Mouse (Mus musculus): ENCODE measurements around the gene 4930455H04Rik. TPM values are rescaled to one million over a fixed set of nuclear protein-coding genes. Genes with fewer than 3 reads are reported as not detected.

The 4930455H04Rik gene
- polyA plus RNA-seq, 1 experiment from 2014 or later = not detected

DNA sequence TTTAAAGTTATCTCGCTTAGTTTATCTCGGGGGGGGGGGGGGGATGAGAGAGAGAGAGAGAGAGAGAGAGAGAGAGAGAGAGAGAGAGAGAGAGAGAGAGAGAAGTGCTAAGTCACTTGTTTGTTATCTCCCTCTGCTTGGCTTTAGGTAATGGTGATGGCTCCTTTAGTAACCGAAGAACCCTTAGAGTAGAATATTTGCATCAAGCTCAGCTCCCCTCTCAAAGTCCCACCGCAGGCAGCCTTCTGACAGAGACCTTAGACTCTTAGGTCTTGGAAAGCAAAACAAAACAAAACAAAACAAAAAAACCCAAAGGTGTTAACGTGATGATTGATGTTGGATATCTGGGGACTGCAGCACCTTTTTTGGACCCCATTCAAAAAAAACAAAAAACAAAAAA is 936 bp downstream of the 4930455H04Rik start:
- Histone ChIP-seq H3K9me3 (no peaks in the 10 kb centered on the region), H3K4me2 (replicated peaks) (peak overlapping the region; percentile 75), H3K4me1 (replicated peaks) (0 out of 2 replicates have a peak, but pooled peaks cover 5% of the 10 kb centered on the region), H3K27ac (no peak overlapping the region), H3K4me3 (replicated peaks) (0 out of 2 replicates have a peak overlapping the region, but pooled peaks have one; percentile 36), H3K9ac (no peak overlapping the region), H3K27me3 (replicated peaks) (no peaks in the 10 kb centered on the region), H3K36me3 (no peaks in the 10 kb centered on the region)
- WGBS = 22% methylated on average over 5 of the region's 5 CpGs
- no peak for ATAC-seq

DNA sequence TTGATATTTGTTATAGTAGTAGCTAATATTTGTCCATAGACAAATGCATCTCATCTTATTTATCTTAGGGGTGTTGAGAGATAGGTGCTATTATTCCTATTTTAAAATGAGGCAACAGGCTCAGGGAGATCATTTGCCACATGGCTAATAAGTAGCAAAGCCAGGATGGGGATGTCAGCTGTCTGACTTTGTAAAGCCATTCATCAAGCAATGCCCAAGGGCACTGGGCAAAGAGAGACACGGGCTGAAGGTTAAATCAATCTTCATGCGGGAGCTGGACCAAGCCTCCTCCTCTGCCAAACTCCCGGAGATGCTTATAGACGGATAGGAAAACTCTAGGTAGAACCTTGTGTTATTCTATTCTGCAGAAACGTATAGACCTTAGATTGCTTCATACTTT is 1.7 kb downstream of the 4930455H04Rik start:
- WGBS = 73% methylated on average over 5 of the region's 5 CpGs
- Histone ChIP-seq H3K9me3 (no peaks in the 10 kb centered on the region), H3K27ac (no peak overlapping the region), H3K36me3 (no peaks in the 10 kb centered on the region), H3K9ac (no peak overlapping the region), H3K4me3 (replicated peaks) (no peak overlapping the region), H3K4me1 (replicated peaks) (0 out of 2 replicates have a peak, but pooled peaks cover 5% of the 10 kb centered on the region), H3K27me3 (replicated peaks) (no peaks in the 10 kb centered on the region), H3K4me2 (replicated peaks) (no peak overlapping the region)
- no peak for ATAC-seq

DNA sequence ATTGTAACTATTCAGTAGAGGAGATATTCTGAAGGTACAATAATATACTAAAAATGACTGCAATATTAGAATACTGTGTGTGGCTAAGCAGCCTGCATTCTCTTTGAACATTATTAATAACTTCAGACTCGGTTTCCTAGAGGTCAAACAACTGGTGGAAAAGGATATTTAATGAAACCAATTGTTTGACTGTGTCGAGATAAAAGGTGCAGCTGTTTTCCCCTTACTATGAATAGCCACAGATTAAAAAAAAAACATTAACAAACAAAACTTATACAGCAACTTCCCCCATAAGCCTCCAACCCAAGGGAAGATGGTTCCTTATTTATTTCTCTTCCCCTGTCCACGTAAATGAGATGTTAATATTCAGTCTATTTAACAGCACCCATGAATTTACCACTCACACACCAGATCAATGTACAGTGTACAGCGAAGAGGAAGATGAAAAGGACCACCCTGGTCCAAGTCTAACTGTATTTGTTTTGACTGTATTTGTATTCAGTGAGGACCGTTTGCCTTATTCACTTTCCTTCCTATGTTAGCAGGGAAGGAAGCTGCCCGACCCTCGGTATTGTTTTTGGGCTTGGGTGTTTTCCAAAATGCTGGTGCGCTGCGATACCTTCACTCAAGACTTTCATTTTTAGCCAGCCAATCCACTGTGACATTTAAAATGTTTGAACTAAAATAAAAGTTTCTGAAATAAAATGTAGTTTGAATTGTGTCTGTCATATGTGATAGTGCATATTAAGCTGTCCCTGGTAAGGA is 13.9 kb downstream of the 4930455H04Rik start:
- Histone ChIP-seq H3K4me1 (replicated peaks) (no peaks in the 10 kb centered on the region), H3K4me3 (replicated peaks) (no peak overlapping the region), H3K27ac (no peak overlapping the region), H3K4me2 (replicated peaks) (no peak overlapping the region), H3K36me3 (no peaks in the 10 kb centered on the region), H3K9ac (no peak overlapping the region), H3K27me3 (replicated peaks) (no peaks in the 10 kb centered on the region), H3K9me3 (no peaks in the 10 kb centered on the region)
- no peak for ATAC-seq
- 71% methylated on average over 9 of the region's 9 CpGs for WGBS

DNA sequence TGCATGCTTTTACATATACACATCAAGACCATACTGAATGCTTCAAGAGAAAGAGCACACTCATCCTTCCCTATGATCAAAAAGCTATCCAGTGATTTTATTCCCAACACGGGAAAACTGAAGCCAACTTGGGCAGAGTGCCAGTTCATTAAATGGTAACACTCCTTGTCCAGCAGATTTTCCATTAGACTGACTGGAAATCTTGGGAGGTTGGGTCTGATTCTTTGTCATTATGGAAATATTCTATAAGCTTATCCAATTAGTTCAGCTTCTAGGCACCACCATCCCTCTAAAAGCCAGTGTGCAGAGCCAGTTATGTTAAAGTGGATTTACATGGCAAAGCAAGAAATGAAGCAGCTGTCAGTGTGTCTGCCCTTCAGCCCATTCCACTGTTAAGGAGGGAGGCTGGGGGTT is 17.0 kb downstream of the 4930455H04Rik start:
- H3K4me3 ChIP-seq (replicated peaks) = no peak overlapping the region
- H3K4me2 ChIP-seq (replicated peaks) = no peak overlapping the region
- H3K36me3 ChIP-seq = no peaks in the 10 kb centered on the region
- H3K27ac ChIP-seq = no peak overlapping the region
- H3K27me3 ChIP-seq (replicated peaks) = no peaks in the 10 kb centered on the region
- H3K4me1 ChIP-seq (replicated peaks) = no peaks in the 10 kb centered on the region
- 44% methylated on average over 1 of the region's 1 CpGs for WGBS
- no peaks in the 10 kb centered on the region for H3K9me3 ChIP-seq
- no peak for ATAC-seq
- no peak overlapping the region for H3K9ac ChIP-seq

DNA sequence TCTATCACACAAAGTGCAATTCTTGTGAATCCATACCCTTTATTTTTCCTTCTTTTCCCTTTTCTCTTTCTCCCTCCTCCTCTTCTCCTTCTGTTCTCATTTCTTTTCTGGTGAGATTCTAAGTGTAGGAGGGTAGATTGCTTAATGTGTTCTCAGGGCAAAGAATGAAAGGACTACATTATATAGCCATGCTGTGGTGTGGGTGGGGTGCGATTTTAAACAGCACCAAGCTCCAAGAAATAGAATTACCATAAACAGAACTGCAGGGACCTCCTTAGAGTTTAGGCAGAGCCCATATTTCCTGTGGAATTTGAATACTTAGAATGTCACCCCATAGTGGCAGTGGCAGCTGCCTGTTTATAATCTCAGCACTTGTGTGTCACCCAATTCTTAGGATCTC is 17.7 kb downstream of the 4930455H04Rik start:
- H3K4me1 ChIP-seq (replicated peaks) = no peaks in the 10 kb centered on the region
- WGBS = 66% methylated on average over 1 of the region's 1 CpGs
- no peak for ATAC-seq
- H3K9ac ChIP-seq = no peak overlapping the region
- H3K9me3 ChIP-seq = no peaks in the 10 kb centered on the region
- no peaks in the 10 kb centered on the region for H3K27me3 ChIP-seq (replicated peaks)
- no peaks in the 10 kb centered on the region for H3K36me3 ChIP-seq
- no peak overlapping the region for H3K27ac ChIP-seq
- H3K4me3 ChIP-seq (replicated peaks) = no peak overlapping the region
- no peak overlapping the region for H3K4me2 ChIP-seq (replicated peaks)

DNA sequence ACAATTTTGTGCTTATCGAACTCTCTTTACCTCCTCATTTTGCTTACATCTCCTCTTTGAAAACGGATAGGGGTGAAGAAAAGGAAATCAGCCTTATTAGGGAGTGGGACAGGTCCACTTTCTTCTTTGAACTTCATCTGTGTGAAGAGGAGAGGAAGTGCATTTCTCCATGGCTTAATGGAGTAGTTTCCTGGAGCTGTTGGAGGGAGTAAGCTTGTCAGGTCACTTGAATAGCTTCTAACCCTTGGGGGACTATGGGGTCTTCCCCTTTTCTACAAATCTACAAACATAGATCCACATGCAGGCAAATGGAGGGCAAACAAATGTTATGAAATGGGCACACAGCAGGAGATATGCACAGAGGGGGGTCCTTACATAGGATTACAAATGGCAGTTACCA is 18.4 kb downstream of the 4930455H04Rik start:
- no peaks in the 10 kb centered on the region for H3K9me3 ChIP-seq
- H3K27me3 ChIP-seq (replicated peaks) = no peaks in the 10 kb centered on the region
- no peak overlapping the region for H3K9ac ChIP-seq
- H3K4me3 ChIP-seq (replicated peaks) = no peak overlapping the region
- H3K27ac ChIP-seq = no peak overlapping the region
- no peak overlapping the region for H3K4me2 ChIP-seq (replicated peaks)
- H3K4me1 ChIP-seq (replicated peaks) = no peaks in the 10 kb centered on the region
- no peak for ATAC-seq
- WGBS = 53% methylated on average over 2 of the region's 2 CpGs
- no peaks in the 10 kb centered on the region for H3K36me3 ChIP-seq

DNA sequence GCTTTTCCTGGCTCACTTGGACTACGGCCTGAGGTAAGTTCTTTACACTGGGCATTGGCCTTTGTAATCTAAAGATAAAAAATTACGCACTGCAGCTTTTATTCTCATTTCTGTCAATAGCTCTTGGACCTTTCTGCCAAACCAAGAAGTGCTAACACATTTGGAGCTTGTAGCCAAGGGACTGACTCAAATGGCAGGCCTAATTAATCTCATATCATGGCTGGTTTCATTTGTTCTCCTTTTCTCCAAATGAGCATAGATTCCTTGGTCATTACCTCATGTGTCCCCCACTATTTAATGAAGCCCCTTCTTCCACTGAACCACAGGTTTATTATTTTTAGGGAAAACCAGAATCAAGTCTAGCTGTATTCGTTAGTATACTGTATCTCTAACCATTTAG is 20.2 kb downstream of the 4930455H04Rik start:
- ATAC-seq = no peak
- Histone ChIP-seq H3K4me3 (replicated peaks) (no peak overlapping the region), H3K4me2 (replicated peaks) (no peak overlapping the region), H3K36me3 (no peaks in the 10 kb centered on the region), H3K27ac (no peak overlapping the region), H3K9ac (no peak overlapping the region), H3K27me3 (replicated peaks) (no peaks in the 10 kb centered on the region), H3K9me3 (no peaks in the 10 kb centered on the region), H3K4me1 (replicated peaks) (no peaks in the 10 kb centered on the region)
- 84% methylated on average over 3 of the region's 3 CpGs for WGBS

DNA sequence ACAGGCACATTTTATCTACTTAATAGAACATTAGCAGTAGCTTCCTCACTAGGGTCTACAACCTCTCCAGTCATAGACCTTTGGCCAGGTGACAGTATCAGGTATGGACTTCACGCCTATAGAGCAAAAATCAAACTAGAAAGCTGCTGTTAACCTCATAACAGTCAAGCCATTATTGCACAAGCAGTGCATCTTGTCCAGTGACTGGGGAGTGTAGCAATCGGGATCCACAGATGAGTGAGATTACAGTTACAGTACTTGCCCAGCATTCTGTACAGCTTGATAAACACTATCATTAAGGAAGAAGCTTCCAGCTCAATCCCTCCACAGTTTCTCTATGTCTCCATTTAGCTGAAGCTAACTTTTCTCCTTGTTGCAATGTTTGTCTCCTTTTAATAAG is 23.1 kb downstream of the 4930455H04Rik start:
- H3K36me3 ChIP-seq = no peaks in the 10 kb centered on the region
- no peak for ATAC-seq
- WGBS = 85% methylated on average over 2 of the region's 2 CpGs
- H3K4me1 ChIP-seq (replicated peaks) = no peaks in the 10 kb centered on the region
- H3K4me3 ChIP-seq (replicated peaks) = no peak overlapping the region
- no peak overlapping the region for H3K9ac ChIP-seq
- no peak overlapping the region for H3K4me2 ChIP-seq (replicated peaks)
- H3K9me3 ChIP-seq = no peaks in the 10 kb centered on the region
- H3K27ac ChIP-seq = no peak overlapping the region
- no peaks in the 10 kb centered on the region for H3K27me3 ChIP-seq (replicated peaks)

DNA sequence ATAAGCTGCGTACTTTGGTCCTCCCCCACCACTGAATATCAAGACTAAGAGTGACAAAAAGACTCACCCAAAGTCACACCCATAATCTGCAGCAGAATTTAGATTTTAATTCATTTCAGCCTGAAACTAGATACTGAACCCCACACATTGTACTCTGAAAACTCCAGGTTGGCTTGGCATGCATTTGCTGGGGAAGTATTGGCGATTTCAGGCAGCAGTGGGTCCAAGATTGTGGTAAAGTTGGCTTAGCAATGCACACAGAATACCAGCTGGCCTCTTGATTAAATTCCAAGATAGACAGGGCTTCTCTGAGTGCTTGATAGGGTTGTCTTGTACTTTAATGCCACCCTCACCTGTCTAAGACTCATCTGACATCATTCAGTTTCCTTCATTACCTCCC is 24.9 kb downstream of the 4930455H04Rik start:
- Histone ChIP-seq H3K36me3 (no peaks in the 10 kb centered on the region), H3K27ac (no peak overlapping the region), H3K4me2 (replicated peaks) (no peak overlapping the region), H3K9me3 (no peaks in the 10 kb centered on the region), H3K4me3 (replicated peaks) (no peak overlapping the region), H3K27me3 (replicated peaks) (no peaks in the 10 kb centered on the region), H3K9ac (no peak overlapping the region), H3K4me1 (replicated peaks) (no peaks in the 10 kb centered on the region)
- ATAC-seq = no peak
- 78% methylated on average over 2 of the region's 2 CpGs for WGBS

DNA sequence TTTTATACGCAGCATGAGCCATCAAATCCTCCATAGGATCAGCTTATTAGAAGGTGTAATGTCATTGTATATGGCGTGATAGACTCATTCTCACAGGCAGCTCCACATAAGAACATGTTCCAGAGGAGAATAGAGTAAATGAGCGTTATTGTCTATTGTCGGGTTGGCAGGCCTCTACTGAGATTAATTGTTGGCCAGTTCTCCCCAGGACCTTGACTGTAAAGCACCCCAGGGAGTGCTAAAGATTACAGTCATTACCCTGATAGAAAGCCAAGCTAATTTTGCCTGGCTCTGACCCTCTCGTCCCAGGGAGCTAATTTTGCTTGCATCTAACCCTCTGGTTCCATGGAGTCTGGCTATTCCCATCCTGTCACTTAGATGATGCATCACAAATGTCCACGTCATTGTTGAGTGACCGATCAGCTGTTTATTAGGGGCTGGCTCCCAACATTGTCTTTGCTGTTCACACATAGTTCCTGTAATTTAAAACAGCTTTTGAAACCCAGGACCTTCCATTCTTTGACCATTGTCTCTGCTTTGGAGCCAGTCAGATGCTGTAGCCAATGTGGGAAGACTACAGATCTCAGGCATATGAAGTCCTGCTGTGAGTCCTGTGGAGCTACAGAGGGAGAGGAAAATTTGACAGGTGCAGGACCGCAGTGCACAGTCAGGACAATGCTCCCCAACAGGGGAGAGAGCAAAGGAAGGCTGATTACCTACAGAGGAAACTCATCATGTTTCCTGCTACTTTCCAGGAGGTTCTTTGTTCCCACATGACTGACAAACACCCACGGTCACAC is 33.8 kb downstream of the 4930455H04Rik start:
- 63% methylated on average over 9 of the region's 9 CpGs for WGBS
- Histone ChIP-seq H3K27ac (no peak overlapping the region), H3K36me3 (no peaks in the 10 kb centered on the region), H3K4me3 (replicated peaks) (no peak overlapping the region), H3K9me3 (no peaks in the 10 kb centered on the region), H3K27me3 (replicated peaks) (no peaks in the 10 kb centered on the region), H3K9ac (no peak overlapping the region), H3K4me2 (replicated peaks) (no peak overlapping the region), H3K4me1 (replicated peaks) (no peaks in the 10 kb centered on the region)
- no peak for ATAC-seq

DNA sequence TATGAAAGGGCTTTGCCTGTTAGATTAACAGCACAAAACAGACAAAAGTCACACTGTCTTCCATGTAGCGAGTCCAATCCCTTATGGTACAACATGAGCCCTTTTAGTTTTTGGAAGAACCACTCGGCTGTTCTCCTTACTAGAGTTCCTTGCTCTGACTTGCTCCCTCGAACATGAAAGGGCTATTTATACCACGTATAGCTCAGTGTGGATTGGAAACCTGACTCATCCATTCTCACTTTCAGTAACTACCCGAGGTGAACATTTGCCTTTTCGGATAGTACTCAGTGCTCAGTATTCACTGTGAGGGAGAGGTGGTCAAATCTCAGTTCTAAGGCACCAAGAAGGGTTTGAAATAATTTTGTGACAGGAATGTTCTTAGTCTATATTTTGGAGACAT is 35.3 kb downstream of the 4930455H04Rik start:
- Histone ChIP-seq H3K27ac (no peak overlapping the region), H3K27me3 (replicated peaks) (no peaks in the 10 kb centered on the region), H3K4me3 (replicated peaks) (no peak overlapping the region), H3K9ac (no peak overlapping the region), H3K4me1 (replicated peaks) (no peaks in the 10 kb centered on the region), H3K36me3 (no peaks in the 10 kb centered on the region), H3K4me2 (replicated peaks) (no peak overlapping the region), H3K9me3 (no peaks in the 10 kb centered on the region)
- 77% methylated on average over 6 of the region's 6 CpGs for WGBS
- ATAC-seq = no peak

DNA sequence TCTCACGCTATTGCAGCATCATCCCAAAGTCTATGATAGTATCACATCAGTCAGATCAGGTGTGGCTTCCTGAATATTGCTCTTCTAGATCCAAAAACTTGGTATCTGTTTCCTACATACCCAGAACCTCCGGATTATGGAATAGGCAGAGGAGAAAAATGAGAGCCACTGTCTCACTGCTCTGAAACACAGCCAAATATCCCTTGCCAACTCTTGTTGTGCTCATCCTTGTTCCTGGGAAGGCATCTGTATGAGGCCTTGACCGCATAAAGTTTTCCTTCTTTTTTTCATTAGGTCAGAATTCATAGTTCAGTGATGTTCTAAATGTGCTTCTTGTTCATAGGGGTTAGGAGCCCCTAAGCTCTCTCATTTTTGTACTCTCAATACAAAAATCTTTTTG is 38.6 kb downstream of the 4930455H04Rik start:
- 89% methylated on average over 3 of the region's 3 CpGs for WGBS
- no peak overlapping the region for H3K4me3 ChIP-seq (replicated peaks)
- H3K36me3 ChIP-seq = no peaks in the 10 kb centered on the region
- H3K4me2 ChIP-seq (replicated peaks) = no peak overlapping the region
- no peak overlapping the region for H3K27ac ChIP-seq
- H3K27me3 ChIP-seq (replicated peaks) = no peaks in the 10 kb centered on the region
- ATAC-seq = no peak
- H3K9ac ChIP-seq = no peak overlapping the region
- no peaks in the 10 kb centered on the region for H3K4me1 ChIP-seq (replicated peaks)
- H3K9me3 ChIP-seq = no peaks in the 10 kb centered on the region

DNA sequence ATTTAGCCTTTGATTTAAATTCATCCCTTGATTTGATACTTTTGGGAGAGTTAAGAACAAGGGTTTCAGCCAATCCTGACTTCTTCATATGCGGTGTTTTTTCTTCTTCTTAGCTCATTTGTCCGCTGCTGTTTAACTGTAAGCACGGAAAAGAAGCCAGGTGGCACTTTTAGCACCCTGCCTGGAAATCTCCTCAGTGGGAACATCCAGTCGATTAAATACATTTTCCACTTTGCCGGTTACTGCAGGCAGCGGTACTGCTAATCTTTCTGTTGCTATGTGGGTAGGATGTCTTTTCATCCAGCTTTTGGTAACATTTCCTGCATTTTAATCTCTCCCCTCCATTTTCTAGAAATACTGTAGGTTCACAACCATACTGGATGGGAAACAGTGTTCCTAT is 39.3 kb downstream of the 4930455H04Rik start:
- H3K36me3 ChIP-seq = no peaks in the 10 kb centered on the region
- 75% methylated on average over 6 of the region's 6 CpGs for WGBS
- H3K4me1 ChIP-seq (replicated peaks) = no peaks in the 10 kb centered on the region
- H3K9ac ChIP-seq = no peak overlapping the region
- no peak overlapping the region for H3K4me2 ChIP-seq (replicated peaks)
- H3K4me3 ChIP-seq (replicated peaks) = no peak overlapping the region
- no peak for ATAC-seq
- no peak overlapping the region for H3K27ac ChIP-seq
- H3K27me3 ChIP-seq (replicated peaks) = no peaks in the 10 kb centered on the region
- no peaks in the 10 kb centered on the region for H3K9me3 ChIP-seq

All from intestine, embryonic 15.5 days (tissue).